Mouse (Mus musculus) lung, postnatal 4 days (tissue): ENCODE data around the gene Klrb1b.
A peak's percentile ranks its signal among the peaks of the same experiment; 100 is the strongest.

Experiments
- DNase-seq, 2 experiments: peaks; one replicate each; pipeline ENCODE4 v3.0.0; 2021

The Klrb1b gene

GRCm38 (mm10) chr6:128826132-128826531 lies at the start of gene Klrb1b, which contains the start of gene Gm44511:
Gene Klrb1b, minus strand, starts transcription at chr6:128826331.
Gene Gm44511, minus strand, starts transcription at chr6:128826315.
- peak; percentile 35 to 43 for DNase-seq

DNA sequence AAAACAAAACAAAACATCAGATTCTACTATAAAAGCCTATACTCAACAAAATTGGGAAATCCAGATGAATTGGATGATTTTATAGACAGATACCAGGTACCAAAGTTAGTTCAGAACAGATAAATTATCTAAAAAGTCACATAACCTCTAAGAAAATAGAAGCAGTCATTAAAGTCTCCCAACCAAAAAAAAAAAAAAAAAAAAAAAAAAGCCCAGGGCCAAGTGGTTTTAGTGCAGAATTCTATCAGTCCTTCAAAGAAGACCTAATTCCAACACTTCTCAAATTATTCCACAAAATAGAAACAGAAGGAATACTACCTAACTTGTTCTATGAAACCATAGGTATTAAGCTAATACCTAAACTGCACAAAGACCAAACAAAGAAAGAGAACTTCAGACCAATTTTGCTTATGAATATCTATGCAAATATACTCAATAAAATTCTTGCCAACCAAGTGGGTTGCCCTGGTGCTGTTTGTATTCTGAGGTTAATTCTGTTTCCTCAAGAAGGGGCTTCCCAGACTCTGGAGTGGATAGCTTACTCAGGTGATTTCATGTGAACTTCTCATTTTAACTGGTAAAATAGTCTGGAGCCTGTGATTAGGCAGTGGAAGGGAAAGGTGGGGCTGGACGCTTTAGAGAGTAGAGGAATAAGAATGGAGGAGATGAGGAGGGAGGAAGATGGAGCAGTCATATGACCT lies 45.9 kb upstream of the Klrb1b start:
- DNase-seq: no peak

DNA sequence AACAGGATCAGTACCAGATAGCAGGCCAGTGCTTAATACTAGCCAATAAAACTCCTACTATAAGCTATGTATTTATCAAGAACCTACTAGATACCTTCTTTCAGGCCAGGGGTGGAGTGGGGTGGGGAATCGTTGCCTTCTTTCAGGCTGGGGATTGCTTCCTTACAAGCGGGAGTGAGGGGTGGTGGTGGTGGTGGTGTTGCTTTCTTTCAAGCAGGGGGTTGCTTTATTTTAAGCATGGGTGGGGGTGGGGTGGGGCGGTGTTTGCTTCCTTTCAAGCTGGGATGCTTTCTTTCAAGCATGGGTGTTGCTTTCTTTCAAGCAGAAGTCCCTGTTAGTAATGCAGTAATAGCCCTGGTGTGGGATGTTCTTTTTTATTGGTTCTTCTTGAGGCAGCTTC lies 42.7 kb upstream of the Klrb1b start:
- DNase-seq: peak in 1 of 2 experiments; percentile 9

- DNase-seq: no peak
These were observed 31.8 kb upstream of the Klrb1b start for GRCm38 (mm10) chr6:128857976-128858375.

DNA sequence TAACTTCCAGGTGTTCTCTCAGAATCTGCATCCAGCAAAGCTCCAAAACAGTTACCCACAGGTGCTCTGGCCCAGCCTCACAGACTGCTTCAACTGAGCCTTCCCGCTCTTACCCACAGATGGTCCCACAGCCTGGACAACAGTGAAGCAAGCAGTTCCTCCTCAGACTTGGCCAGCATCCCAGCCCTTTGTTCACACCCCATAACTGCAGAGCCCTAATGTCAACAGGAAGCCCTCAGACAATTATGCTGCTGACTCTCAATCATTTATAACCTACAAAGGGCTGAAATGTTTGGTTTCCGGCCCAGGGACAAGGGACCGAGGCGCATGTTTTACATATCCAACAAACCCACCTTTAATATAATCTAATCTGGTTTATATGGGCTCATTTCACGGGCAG lies 30.1 kb upstream of the Klrb1b start:
- DNase-seq: peak; percentile 94 to 96

GRCm38 (mm10) chr6:128855477-128855876 lies 29.3 kb upstream of the Klrb1b start:
- no peak for DNase-seq

- no peak for DNase-seq
These were observed 28.8 kb upstream of the Klrb1b start for GRCm38 (mm10) chr6:128854895-128855294.

GRCm38 (mm10) chr6:128854024-128854820 lies 28.1 kb upstream of the Klrb1b start:
- DNase-seq: peak; percentile 42 to 80

GRCm38 (mm10) chr6:128852766-128853165 lies 26.6 kb upstream of the Klrb1b start:
- no peak for DNase-seq

DNA sequence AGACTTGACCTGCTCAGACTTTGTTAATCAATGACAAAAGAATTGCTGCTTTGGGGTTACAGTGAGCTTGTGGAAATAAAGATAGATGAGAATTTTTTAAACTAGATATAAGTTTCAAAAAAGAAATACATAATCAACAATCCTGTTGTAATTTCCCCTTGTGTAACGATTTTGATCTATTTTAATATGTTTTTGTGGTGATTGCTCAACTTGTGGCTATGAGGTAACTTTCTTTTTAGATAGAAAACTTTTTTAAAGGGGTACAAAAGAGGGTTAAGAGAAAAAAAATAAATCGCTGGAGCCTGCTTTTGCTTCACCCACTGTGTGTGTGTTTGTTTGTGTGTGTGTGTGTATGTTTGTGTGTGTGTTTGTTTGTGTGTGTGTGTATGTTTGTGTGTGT lies 25.0 kb upstream of the Klrb1b start:
- no peak for DNase-seq

- peak; percentile 68 to 79 for DNase-seq
These were observed 24.5 kb upstream of the Klrb1b start for GRCm38 (mm10) chr6:128850671-128851070.

GRCm38 (mm10) chr6:128849902-128850301 lies 23.8 kb upstream of the Klrb1b start:
- DNase-seq: peak; percentile 59 to 65

DNA sequence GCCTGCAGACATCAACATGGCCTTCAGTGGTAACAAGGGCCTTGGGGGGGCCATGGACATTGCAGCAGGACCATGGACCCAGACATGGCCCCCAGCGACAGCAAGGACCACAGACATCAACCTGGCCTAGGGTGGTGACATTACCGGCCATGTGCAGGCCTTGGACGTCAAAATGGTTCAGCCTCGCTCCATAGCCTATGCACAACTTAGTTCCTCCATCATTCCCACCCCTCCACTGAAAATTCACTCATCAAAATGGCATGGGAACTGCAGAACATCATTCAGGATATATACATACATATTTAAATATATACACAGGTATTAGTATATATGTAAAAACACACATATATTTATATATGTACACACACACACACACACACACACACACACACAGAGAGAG lies 21.3 kb upstream of the Klrb1b start:
- no peak for DNase-seq

DNA sequence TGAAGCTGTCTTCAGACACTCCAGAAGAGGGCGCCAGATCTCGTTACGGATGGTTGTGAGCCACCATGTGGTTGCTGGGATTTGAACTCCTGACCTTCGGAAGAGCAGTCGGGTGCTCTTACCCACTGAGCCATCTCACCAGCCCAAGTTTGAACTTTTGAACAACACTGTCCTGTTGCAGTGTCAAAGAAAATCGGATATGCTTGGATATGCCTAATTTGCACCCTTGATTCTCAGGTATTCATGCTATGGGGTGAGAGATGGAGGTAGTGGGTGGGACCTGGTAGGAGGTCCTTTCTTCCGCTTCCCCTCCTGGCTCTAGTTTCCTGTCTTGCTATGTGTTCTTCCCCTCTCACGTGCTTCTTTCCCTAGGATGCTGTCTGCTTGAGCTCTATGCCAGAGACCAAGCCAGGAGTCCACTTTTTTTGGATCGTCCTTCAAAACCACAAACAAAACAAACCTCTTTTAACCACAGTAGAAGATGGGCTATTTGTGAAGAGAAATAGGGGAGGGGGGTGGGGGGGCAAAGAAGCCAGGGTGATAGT lies 19.9 kb upstream of the Klrb1b start:
- DNase-seq: no peak

- peak; percentile 89 to 94 for DNase-seq
These were observed 19.3 kb upstream of the Klrb1b start for GRCm38 (mm10) chr6:128845319-128845979.

- no peak for DNase-seq
These were observed 18.5 kb upstream of the Klrb1b start for GRCm38 (mm10) chr6:128844586-128845080.

DNA sequence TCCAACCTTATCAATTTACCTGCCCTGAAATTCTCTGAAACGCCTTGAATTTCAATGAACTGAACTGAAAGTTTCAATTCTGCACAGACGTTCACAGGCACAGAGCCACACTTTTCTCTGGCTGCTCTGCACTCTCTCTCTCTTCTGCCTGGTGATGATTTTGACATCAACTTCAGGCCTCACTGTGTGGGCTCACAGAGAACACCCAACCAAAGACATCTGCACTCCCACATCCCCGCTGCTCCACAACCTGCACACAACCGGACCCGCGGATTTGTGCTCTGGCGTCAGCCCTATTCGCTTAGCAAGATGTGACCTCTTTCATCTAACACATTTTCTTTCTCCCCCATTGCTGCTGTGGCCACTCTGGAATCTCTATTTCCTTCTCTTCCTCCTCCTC lies 18.0 kb upstream of the Klrb1b start:
- DNase-seq: peak in 1 of 2 experiments; percentile 13

DNA sequence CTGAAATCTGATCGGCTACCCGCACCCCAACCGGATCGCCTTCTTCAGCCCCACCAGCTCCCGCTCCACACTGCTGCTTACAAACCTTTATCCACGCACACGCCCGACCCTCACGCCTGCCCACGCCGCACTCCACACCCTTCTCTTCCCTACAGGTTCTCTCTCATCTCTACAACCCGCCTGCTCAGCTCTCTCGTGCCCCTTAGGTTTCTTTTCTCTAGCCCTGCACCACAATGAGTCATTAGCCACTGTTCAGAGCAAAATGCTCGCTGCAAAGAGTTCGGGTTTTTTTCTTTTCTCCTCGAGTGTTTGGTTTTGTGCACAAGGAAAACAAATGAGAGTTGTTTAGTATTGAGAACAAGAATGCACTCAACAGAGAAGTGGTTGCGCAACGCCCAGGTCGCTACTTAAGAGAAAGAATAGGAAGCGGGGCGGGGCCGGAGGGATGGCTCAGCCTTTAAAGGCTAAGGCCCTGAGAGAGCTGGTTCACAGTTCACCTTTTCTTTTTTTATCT lies 17.4 kb upstream of the Klrb1b start:
- DNase-seq: peak; percentile 85 to 88

DNA sequence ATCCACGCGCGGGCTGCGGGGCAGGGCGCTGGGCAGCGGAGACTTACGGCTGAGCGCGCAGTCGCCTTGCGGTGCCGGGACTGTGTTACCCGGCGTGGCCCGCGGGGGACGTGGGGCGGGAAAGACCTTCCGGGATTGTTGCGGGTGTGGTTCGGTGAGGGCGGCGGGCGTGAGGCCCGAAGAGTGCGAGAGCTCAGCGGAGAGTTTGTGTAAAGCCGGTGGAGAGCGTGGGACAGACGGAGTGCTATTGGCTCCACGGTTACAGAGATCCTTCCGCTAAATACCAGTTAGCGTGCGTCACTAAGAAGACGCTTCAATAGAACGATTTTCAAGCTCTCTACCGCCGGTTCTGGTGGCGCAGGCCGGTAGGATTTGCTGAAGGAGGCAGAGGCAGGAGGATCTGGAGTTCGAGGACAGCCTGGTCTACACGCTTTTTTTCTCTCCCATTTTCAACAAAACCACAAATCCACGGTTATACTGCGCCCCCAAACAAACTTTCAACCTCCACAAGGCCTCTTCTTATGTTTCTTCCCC lies 16.9 kb upstream of the Klrb1b start:
- DNase-seq: peak; percentile 94 to 95

DNA sequence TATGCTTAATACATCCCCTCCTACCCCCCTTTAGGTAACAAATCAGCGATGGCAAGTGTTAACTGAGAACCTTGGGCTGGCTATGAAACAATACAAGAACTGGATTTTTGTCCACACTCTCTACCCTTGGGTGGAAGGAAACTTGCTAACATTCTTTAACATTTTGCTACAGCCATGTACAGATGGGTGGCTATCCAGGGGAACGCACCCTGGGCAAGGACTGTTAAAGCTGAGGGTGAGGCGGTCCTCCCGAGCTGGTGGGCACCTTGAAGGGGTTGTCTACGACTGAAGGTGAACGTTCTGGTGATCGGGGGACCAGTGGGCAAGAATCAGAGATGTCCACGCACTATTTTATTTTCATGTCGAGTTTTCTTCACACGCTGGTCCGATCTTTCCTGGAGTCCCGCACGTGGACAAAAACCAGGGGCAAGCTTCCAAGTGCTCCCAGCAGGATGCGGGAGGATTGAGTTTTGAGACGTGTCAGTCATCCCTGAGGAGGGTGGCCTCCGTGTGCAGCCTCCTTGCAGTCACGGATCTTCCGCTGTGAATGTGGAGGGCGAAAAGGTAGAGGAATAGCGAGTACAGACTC lies 16.3 kb upstream of the Klrb1b start:
- DNase-seq: no peak

DNA sequence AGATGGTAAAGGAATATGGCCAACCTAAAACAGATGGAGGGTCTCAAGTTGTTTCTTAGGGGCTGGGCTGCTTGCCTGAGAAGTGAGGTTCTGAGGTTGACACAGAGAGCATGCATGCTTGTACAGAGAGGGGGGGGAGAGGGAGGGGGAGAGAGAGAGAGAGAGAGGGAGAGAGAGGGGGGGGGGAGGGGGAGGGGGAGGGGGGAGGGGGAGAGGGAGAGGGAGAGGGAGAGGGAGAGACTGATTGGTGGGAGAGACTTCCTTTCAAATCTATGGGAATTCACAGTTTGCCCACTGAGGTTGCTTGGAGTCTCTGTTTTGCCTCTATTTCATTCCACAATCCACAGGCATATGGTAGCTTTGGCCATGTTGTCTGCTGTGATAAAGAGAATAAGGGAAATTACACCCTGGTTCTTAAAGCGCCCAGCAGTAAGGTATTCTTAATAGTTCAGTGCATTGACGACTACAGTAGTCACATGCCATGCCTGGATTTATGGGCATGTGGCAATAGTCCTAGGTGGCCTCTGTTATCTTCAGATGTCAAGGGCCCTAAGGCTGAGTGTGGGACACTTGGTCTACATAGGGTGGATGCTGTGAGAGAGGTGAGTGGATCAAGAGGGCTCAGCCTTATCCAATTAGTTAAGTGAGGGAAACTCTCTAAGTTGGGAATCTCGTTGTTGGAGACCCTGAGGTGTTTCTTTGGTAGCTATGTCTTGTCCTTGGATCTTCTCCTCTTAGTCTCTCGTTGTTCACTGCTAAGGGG lies 15.4 kb upstream of the Klrb1b start:
- DNase-seq: no peak
